In the genomic region with DNA sequence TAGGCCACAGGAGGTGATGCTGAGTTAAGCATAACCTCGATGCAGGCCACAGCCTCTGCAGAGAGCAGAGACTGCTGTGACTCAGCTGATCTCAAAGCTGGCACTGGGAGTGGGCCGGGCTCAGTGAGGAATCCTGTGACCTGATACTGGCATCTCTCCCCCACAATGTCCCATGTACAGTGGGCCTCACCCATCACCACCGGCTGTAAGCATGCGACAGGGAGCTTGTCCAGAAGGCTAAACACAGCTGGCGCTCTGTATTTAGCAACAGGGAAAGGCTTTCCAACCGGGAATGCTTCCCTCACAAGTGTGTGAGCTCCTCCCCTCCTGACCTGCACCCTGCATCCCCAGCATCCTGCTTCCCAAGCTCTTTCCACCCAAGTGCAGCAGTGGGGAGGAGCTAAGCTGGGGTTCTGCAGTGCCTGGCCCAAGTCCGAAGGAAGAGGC, we compare ENCODE assay signal across 8 mouse cellular contexts. TPM values are rescaled to one million over a fixed set of nuclear protein-coding genes. Genes with fewer than 3 reads are reported as not detected.
DNase-seq lines count a peak whose midpoint lies in the region; ATAC-seq and TF ChIP-seq lines count a peak whose summit lies in the region.

No protein-coding gene starts in this region.

- H3K36me3 ChIP-seq in midbrain, embryonic 10.5 days: peaks cover 7% of the 10 kb centered on the region
- H3K36me3 ChIP-seq in midbrain, embryonic 11.5 days (ENCODE audit: control insufficient read depth, insufficient read depth, low read length): no peaks in the 10 kb centered on the region
- 0 out of 2 replicates have a peak, but pooled peaks cover 7% of the 10 kb centered on the region for H3K36me3 ChIP-seq in lung, embryonic 14.5 days (ENCODE audit: insufficient read depth)

- H3K27ac ChIP-seq in midbrain, embryonic 10.5 days (replicated peaks): peak overlapping the region; percentile 42
- H3K27ac ChIP-seq in midbrain, embryonic 11.5 days (ENCODE audit: low read depth, low read length): no peak overlapping the region
- H3K27ac ChIP-seq in lung, embryonic 14.5 days (ENCODE audit: low read depth): no peak overlapping the region

- peak; percentile 34 for DNase-seq in adrenal gland, postnatal 25 days
- no peak for DNase-seq in adrenal gland, adult 18-20 months (ENCODE audit: low spot score in 2 of 2)
- DNase-seq in midbrain, embryonic 10.5 days (ENCODE audit: low spot score): no peak
- no peak for DNase-seq in midbrain, embryonic 11.5 days (ENCODE audit: low spot score, missing footprints)
- DNase-seq in heart, postnatal 25 days (ENCODE audit: low spot score): peak; percentile 49
- DNase-seq in lung, embryonic 14.5 days: peak; percentile 65
- no peak for DNase-seq in embryo, embryonic 11 days

- H3K4me1 ChIP-seq in midbrain, embryonic 10.5 days: peaks cover 11% of the 10 kb centered on the region
- peaks cover 3% of the 10 kb centered on the region; the same call in 1 of the 2 replicates for H3K4me1 ChIP-seq in midbrain, embryonic 11.5 days (ENCODE audit: control insufficient read depth, insufficient read depth, low read length)
- H3K4me1 ChIP-seq in lung, embryonic 14.5 days (ENCODE audit: insufficient read depth): no peaks in the 10 kb centered on the region

- H3K4me3 ChIP-seq in midbrain, embryonic 10.5 days: no peak overlapping the region
- no peak overlapping the region for H3K4me3 ChIP-seq in midbrain, embryonic 11.5 days (ENCODE audit: low read depth, low read length)
- H3K4me3 ChIP-seq in lung, embryonic 14.5 days (ENCODE audit: low read depth, low read length): no peak overlapping the region

- ATAC-seq in midbrain, embryonic 11.5 days (ENCODE audit: low FRiP score): no peak
- ATAC-seq in lung, embryonic 14.5 days (ENCODE audit: insufficient read depth): peak; percentile 76
- ATAC-seq in monocyte, adult 5-6 weeks (replicated peaks; ENCODE audit: insufficient number of reproducible peaks, low FRiP score, low TSS enrichment, poor library complexity, severe bottlenecking): no peak; the same call in 1 of the 2 replicates

- no peak overlapping the region for H3K4me2 ChIP-seq in midbrain, embryonic 11.5 days
- H3K4me2 ChIP-seq in lung, embryonic 14.5 days: no peak overlapping the region

- no peaks in the 10 kb centered on the region for H3K9me3 ChIP-seq in midbrain, embryonic 10.5 days (replicated peaks)
- no peaks in the 10 kb centered on the region for H3K9me3 ChIP-seq in midbrain, embryonic 11.5 days (ENCODE audit: control insufficient read depth, low read length)
- no peaks in the 10 kb centered on the region for H3K9me3 ChIP-seq in lung, embryonic 14.5 days (ENCODE audit: low read depth, low read length)

- H3K9ac ChIP-seq in midbrain, embryonic 11.5 days (ENCODE audit: low read length): no peak overlapping the region
- H3K9ac ChIP-seq in lung, embryonic 14.5 days: no peak overlapping the region

- intact Hi-C loops in heart, postnatal 25 days (cut with DNase I): no loop called here

- WGBS in midbrain, embryonic 10.5 days: 55% methylated on average over 7 of the region's 7 CpGs
- 47% methylated on average over 7 of the region's 7 CpGs for WGBS in midbrain, embryonic 11.5 days
- WGBS in lung, embryonic 14.5 days: 23% methylated on average over 7 of the region's 7 CpGs

- no peak for TF ChIP-seq CTCF in lung, embryonic 14.5 days (IDR thresholded peaks at IDR 0.05; ENCODE audit: low read depth)

- no peaks in the 10 kb centered on the region for H3K27me3 ChIP-seq in midbrain, embryonic 10.5 days (ENCODE audit: low read depth, poor library complexity, severe bottlenecking)
- H3K27me3 ChIP-seq in midbrain, embryonic 11.5 days (ENCODE audit: control insufficient read depth, insufficient read depth, low read length): no peaks in the 10 kb centered on the region
- H3K27me3 ChIP-seq in lung, embryonic 14.5 days (ENCODE audit: insufficient read depth, low read length): no peaks in the 10 kb centered on the region

RNA-seq across cellular contexts. Expression of a gene that starts 23.2 kb away (rescaled TPM):
- 110 and 136 TPM in 2 replicates for total RNA-seq in adrenal gland, postnatal 25 days (2021)
- total RNA-seq in adrenal gland, adult 18-20 months (2021): 100 to 1,000 TPM in 1 of 2 experiments, 10 to 100 TPM in 1; 99.7 to 114 TPM
- polyA plus RNA-seq in midbrain, embryonic 10.5 days (2016; fragmentation: Nextera tagmentation; extraction: Ambion mirVana): 46.5 and 50.8 TPM in 2 replicates
- polyA plus RNA-seq in midbrain, embryonic 11.5 days (2014; fragmentation: Nextera tagmentation; extraction: Ambion mirVana): 61.3 and 63.6 TPM in 2 replicates
- total RNA-seq in heart, postnatal 25 days (2021): 10 to 100 TPM; 62.2 to 72.2 TPM
- polyA plus RNA-seq in lung, embryonic 14.5 days (2014; fragmentation: Nextera tagmentation; extraction: Ambion mirVana): 104 and 108 TPM in 2 replicates
- total RNA-seq in monocyte, adult 5-6 weeks (2017): 99.2 to 194 TPM (median 145 TPM) in 3 replicates

RNA-seq across cellular contexts. Expression of a gene that starts 52.5 kb away (rescaled TPM):
- 44.1 and 51.4 TPM in 2 replicates for total RNA-seq in adrenal gland, postnatal 25 days (2021)
- 10 to 100 TPM; 31.3 to 40.2 TPM for total RNA-seq in adrenal gland, adult 18-20 months (2021)
- polyA plus RNA-seq in midbrain, embryonic 10.5 days (2016; fragmentation: Nextera tagmentation; extraction: Ambion mirVana): 24.6 and 30.3 TPM in 2 replicates
- polyA plus RNA-seq in midbrain, embryonic 11.5 days (2014; fragmentation: Nextera tagmentation; extraction: Ambion mirVana): 31.6 and 32.9 TPM in 2 replicates
- 10 to 100 TPM; 23.8 to 24.4 TPM for total RNA-seq in heart, postnatal 25 days (2021)
- polyA plus RNA-seq in lung, embryonic 14.5 days (2014; fragmentation: Nextera tagmentation; extraction: Ambion mirVana): 29.4 and 33.9 TPM in 2 replicates
- total RNA-seq in monocyte, adult 5-6 weeks (2017): 57.5 to 95.6 TPM (median 78.2 TPM) in 3 replicates

Comparison
In these comparisons a context has a peak if more than half of its experiments do, and no peak if none do; other contexts are left out.
1. DNase-seq: peak in adrenal gland, postnatal 25 days (single experiment), heart, postnatal 25 days (single experiment) and lung, embryonic 14.5 days (single experiment); none in adrenal gland, adult 18-20 months (0 of 2), midbrain, embryonic 10.5 days (single experiment), midbrain, embryonic 11.5 days (single experiment) and embryo, embryonic 11 days (single experiment).